Mouse (Mus musculus) forebrain, embryonic 14.5 days (tissue): Measurements from ENCODE around the gene Slc4a3. TPM values are rescaled to one million over a fixed set of nuclear protein-coding genes. Genes with fewer than 3 reads are reported as not detected.

Experiments
- ATAC-seq: fragments of 200-750 bp; cut with Nextera tagmentation; 2 replicates; pipeline ENCODE4 v1.8.0; 2017; ENCODE audit warnings: mild to moderate bottlenecking, moderate library complexity
- DNase-seq: peaks from one replicate; pipeline ENCODE4 v3.0.0-alpha.2; 2015; ENCODE audit warnings: low spot score
- H3K27ac ChIP-seq: fragments of 300-500 bp; sonication (generic); 2 replicates; pipeline ENCODE4 v1.5.1; 2014; ENCODE audit warnings: low read depth, mild to moderate bottlenecking, control low read depth, low read length, moderate library complexity
- H3K27me3 ChIP-seq: fragments of 300-500 bp; sonication (generic); replicated peaks from 2 replicates; pipeline ENCODE4 v1.6.1; 2014; ENCODE audit warnings: low read length, control low read depth, mixed read lengths; ENCODE audit not compliant: control insufficient read depth, insufficient read depth
- H3K36me3 ChIP-seq: fragments of 300-500 bp; sonication (generic); 2 replicates; pipeline ENCODE4 v1.6.1; 2014; ENCODE audit warnings: low read length, control low read depth; ENCODE audit not compliant: control insufficient read depth, insufficient read depth
- H3K4me1 ChIP-seq: fragments of 300-500 bp; sonication (generic); 2 replicates; pipeline ENCODE4 v1.6.1; 2014; ENCODE audit warnings: antibody characterized with exemption, low read length, control low read depth; ENCODE audit not compliant: control insufficient read depth, insufficient read depth
- H3K4me2 ChIP-seq: fragments of 300-500 bp; sonication (generic); 2 replicates; pipeline ENCODE4 v1.6.1; 2014; ENCODE audit warnings: mild to moderate bottlenecking, control low read depth, low read length
- H3K4me3 ChIP-seq: fragments of 300-500 bp; sonication (generic); 2 replicates; pipeline ENCODE4 v1.5.1; 2014; ENCODE audit warnings: low read depth, low read length, control low read depth
- H3K9ac ChIP-seq: fragments of 300-500 bp; sonication (generic); 2 replicates; pipeline ENCODE4 v1.6.1; 2014; ENCODE audit warnings: mild to moderate bottlenecking, low read length, control low read depth, moderate library complexity
- H3K9me3 ChIP-seq: fragments of 300-500 bp; sonication (generic); replicated peaks from 2 replicates; pipeline ENCODE4 v1.6.1; 2016; ENCODE audit warnings: low read length, control low read depth, mixed read lengths; ENCODE audit not compliant: control insufficient read depth
- WGBS: fragments of 180-500 bp; shearing (Covaris S2); extraction: QIAGEN DNeasy Blood & Tissue Kit; methylation state at CpG from one replicate; pipeline ENCODE4 v1.1.7; 2014; 5-methylcytosine and 5-hydroxymethylcytosine counted together
- polyA plus RNA-seq: library from polyadenylated mRNA; unstranded; fragments of >200 nt; fragmentation: Nextera tagmentation; extraction: Ambion mirVana; gene quantifications from 2 replicates; pipeline ENCODE4 v1.2.1, GENCODE M21; 2014

The Slc4a3 gene
- polyA plus RNA-seq, 1 experiment from 2014 or later: 12.6 TPM

DNA sequence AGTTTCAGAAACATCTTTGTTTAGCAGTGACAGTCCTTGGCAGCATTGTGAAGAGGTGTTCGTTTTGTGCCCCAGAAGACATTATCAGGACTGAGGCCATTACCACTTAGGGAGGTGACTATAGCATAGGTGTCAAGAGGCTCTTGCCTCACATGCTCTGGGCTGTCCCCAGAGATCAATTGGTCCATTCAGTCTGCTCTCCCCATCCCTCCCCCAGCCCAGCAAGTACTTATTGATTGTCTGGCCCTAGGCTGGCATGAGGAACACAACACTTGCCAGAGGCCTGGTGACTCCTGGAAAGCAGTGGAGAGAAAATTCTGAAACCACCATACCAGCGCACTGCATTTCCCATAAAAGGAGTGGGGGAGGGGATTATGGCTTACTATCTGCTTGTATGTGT lies 8.5 kb upstream of the Slc4a3 start:
- no peak overlapping the region for H3K4me3 ChIP-seq
- ATAC-seq: no peak
- H3K4me1 ChIP-seq: no peaks in the 10 kb centered on the region
- no peaks in the 10 kb centered on the region for H3K27me3 ChIP-seq
- WGBS: 89% methylated on average over 2 of the region's 2 CpGs
- H3K9me3 ChIP-seq: no peaks in the 10 kb centered on the region
- H3K36me3 ChIP-seq: peaks cover 26% of the 10 kb centered on the region
- no peak for DNase-seq
- no peak overlapping the region for H3K27ac ChIP-seq
- no peak overlapping the region for H3K4me2 ChIP-seq
- H3K9ac ChIP-seq: no peak overlapping the region

DNA sequence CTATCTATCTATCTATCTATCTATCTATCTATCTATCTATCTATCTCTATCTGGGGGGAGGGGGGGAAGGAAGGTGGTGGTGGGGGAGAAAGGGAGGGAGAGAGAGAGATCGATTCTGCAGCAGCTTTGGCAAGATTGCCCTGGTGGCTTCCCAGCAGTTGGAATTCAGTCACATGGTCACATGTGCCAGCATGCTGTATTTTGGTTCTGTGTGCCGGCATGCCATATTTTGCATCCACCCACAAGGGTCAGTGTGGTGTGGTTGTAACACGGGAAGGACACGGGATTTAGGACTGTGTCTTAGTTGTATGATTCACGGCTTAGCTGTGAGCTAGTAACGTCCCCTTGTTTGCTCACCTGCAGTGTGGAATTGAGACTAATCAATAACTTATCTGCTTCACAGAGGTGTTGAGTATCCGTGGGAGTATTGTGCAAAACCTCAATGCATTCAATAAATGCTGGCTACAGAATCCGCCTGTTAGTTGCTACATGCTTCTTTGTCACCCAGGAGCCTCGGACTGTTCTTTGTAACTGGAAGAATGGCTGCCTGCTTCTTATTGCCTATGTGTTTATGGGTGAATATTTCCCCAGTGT lies 7.4 kb upstream of the Slc4a3 start:
- Histone ChIP-seq H3K4me1 (no peaks in the 10 kb centered on the region), H3K4me2 (no peak overlapping the region), H3K36me3 (peaks cover 21% of the 10 kb centered on the region; the same call in 1 of the 2 replicates), H3K27ac (no peak overlapping the region), H3K9ac (no peak overlapping the region), H3K27me3 (no peaks in the 10 kb centered on the region), H3K9me3 (no peaks in the 10 kb centered on the region), H3K4me3 (no peak overlapping the region)
- DNase-seq (no peak), ATAC-seq (no peak)
- 81% methylated on average over 9 of the region's 9 CpGs for WGBS

DNA sequence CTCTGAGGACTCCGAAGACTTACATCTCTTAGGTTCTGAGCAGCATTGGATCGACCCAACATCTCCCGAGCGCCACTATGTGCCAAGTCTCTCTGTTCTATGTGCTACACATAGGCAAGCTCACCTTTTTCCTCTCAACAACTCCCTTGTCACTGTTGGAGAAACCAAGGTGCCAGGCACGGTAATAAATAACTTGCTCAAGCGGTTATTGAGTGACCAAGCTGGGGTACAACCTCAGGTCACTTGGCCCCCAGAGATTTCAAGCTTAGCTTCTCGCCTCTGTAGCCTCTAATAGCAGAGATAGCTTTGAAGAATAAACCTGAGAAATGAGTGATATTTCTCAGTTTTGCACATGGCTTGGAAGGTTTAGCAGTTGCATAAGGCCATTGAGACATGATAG lies 4.6 kb upstream of the Slc4a3 start:
- Histone ChIP-seq H3K4me1 (peaks cover 3% of the 10 kb centered on the region; the same call in 1 of the 2 replicates), H3K9me3 (no peaks in the 10 kb centered on the region), H3K27ac (no peak overlapping the region), H3K4me2 (no peak overlapping the region), H3K27me3 (no peaks in the 10 kb centered on the region), H3K4me3 (no peak overlapping the region), H3K9ac (no peak overlapping the region), H3K36me3 (peaks cover 1% of the 10 kb centered on the region; the same call in 1 of the 2 replicates)
- DNase-seq: no peak
- no peak for ATAC-seq
- 94% methylated on average over 7 of the region's 7 CpGs for WGBS

DNA sequence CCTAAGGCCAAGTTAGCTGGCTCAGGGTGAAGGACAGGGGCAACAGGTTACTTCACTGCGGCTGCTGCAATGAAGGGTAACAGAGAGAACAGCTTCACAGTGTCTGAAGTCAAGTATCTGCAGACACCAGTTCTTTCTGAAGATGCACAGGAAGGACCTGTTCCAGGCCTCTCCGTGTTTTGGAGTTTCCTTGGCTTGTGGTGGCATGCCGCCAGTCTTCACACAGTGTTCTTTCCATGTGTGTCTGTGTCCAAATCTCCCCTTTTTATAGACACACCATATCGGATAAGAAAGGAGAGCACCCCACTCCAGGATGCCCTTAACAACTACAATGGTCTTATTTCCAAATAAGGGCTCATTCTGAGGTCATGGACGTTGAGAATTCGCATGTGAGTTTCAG lies 1.7 kb upstream of the Slc4a3 start:
- no peaks in the 10 kb centered on the region for H3K9me3 ChIP-seq
- DNase-seq (no peak), ATAC-seq (no peak)
- WGBS: 96% methylated on average over 6 of the region's 6 CpGs
- H3K4me2 ChIP-seq: no peak overlapping the region
- H3K27me3 ChIP-seq: no peaks in the 10 kb centered on the region
- H3K4me1 ChIP-seq: peaks cover 10% of the 10 kb centered on the region
- no peak overlapping the region for H3K4me3 ChIP-seq
- H3K27ac ChIP-seq: no peak overlapping the region
- 0 out of 2 replicates have a peak, but pooled peaks cover 4% of the 10 kb centered on the region for H3K36me3 ChIP-seq
- no peak overlapping the region for H3K9ac ChIP-seq

DNA sequence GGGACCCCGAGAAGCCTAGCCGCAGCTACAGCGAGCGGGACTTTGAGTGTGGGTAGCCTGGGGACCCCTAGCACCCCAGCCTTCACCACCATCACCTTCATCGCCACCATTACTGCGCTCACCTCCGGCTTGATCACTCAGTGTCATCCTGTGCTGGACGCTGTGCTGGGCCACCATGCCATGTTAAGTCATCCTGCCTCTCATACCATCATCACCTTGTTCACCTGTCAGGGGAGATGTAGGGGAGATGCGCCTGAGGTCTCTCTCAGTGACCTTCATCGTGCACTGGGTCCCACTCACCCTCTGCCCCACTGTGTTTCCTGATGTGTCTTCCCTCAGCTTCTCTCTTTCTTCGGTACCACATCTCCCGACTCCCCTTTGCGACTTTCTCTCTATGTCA lies 1.3 kb downstream of the Slc4a3 start:
- 94% methylated on average over 13 of the region's 13 CpGs for WGBS
- H3K27me3 ChIP-seq: no peaks in the 10 kb centered on the region
- DNase-seq (no peak), ATAC-seq (no peak)
- H3K4me2 ChIP-seq: peak overlapping the region; percentile 67; the same call in 1 of the 2 replicates
- H3K9ac ChIP-seq: no peak overlapping the region
- peak overlapping the region; percentile 58; the same call in 1 of the 2 replicates for H3K4me3 ChIP-seq
- no peak overlapping the region for H3K27ac ChIP-seq
- H3K4me1 ChIP-seq: peaks cover 10% of the 10 kb centered on the region
- H3K36me3 ChIP-seq: peaks cover 26% of the 10 kb centered on the region; the same call in 1 of the 2 replicates
- no peaks in the 10 kb centered on the region for H3K9me3 ChIP-seq

DNA sequence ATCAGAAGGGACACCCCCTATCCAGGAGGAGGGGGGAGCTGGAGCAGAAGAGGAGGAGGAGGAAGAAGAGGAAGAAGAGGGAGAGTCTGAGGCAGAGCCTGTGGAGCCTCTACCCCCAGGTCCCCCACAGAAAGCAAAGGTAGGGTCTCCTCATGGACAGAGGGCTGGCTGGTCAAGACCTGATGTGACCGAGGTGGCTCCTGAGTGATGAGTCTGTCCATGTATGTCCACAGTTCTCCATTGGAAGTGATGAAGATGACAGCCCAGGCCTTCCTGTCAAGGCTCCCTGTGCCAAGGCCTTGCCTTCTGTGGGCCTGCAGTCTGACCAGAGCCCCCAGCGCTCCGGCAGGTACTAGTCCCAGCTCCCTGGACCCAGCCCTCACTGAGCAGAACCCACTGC lies 2.0 kb downstream of the Slc4a3 start:
- H3K9ac ChIP-seq: no peak overlapping the region
- peaks cover 10% of the 10 kb centered on the region for H3K4me1 ChIP-seq
- H3K4me2 ChIP-seq: no peak overlapping the region
- ATAC-seq (no peak), DNase-seq (no peak)
- no peak overlapping the region for H3K4me3 ChIP-seq
- no peaks in the 10 kb centered on the region for H3K27me3 ChIP-seq
- 93% methylated on average over 3 of the region's 3 CpGs for WGBS
- peaks cover 31% of the 10 kb centered on the region for H3K36me3 ChIP-seq
- no peak overlapping the region for H3K27ac ChIP-seq
- no peaks in the 10 kb centered on the region for H3K9me3 ChIP-seq

DNA sequence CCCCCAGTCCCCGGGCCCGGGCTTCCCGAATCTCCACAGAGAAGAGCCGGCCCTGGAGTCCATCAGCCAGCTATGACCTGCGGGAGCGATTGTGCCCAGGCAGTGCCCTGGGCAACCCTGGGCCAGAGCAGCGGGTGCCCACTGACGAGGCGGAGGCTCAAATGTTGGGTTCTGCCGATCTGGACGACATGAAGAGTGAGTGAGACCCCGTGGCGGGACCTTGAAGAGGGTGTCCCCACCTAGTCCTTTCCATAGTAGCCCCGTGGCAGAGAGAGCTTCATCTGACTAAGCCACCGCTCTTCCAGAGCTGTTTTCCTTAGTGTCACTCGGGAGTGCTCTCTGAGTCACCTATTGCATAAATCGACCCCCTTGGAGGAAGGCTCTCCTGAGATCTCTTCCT lies 2.8 kb downstream of the Slc4a3 start:
- H3K9ac ChIP-seq: no peak overlapping the region
- no peaks in the 10 kb centered on the region for H3K9me3 ChIP-seq
- peaks cover 10% of the 10 kb centered on the region for H3K4me1 ChIP-seq
- H3K4me2 ChIP-seq: no peak overlapping the region
- ATAC-seq (no peak), DNase-seq (no peak)
- WGBS: 94% methylated on average over 17 of the region's 17 CpGs
- H3K27me3 ChIP-seq: no peaks in the 10 kb centered on the region
- H3K36me3 ChIP-seq: peaks cover 37% of the 10 kb centered on the region
- no peak overlapping the region for H3K4me3 ChIP-seq
- no peak overlapping the region for H3K27ac ChIP-seq

DNA sequence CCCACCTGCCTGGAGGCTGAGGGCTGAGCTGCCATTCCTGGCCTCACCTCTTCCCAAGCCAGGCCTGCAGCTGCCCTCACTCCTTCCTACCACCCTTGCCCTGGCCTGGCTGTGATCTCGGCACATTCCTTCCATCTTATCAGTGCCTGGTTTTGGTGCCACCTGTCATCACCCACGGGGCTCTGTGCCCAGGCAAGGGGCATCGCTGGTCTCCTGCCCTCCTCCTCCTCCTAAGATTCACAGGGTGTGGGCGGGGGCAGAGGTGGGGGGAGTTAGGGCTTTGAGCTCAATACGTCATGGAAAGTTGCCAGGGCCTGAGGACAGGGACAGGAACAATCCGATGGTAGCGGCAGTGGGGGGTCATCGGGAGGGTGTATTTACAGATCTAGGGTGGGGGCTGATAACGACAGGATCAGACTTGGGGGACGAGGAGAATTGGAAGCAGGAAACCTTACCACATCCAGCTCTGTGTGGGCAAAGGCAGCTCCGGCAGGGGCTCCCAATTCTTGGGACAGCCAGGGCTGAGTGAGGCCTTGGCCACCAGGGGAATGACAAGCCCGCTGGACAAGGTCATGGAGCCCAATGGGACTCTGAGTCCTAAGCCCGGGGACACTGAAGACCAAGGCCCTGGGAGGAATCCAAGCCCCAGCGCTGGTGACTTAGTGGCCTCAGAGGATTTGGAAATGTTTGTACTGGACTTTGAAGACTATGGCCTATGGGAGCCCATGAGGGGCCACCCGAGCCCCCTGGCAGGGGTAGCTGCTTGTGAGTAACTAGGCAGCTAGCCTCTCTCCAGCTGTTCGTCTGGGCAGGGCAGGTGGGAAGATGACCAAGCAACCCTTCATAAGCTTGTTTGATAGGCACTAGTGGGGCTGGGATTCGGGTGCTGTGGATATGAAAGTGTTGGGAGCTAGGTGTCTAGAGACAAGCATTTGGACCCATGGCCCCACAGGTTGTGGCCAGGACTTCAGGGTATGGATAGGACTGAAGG lies 3.5 kb downstream of the Slc4a3 start:
- 88% methylated on average over 17 of the region's 17 CpGs for WGBS
- Histone ChIP-seq H3K9ac (no peak overlapping the region), H3K9me3 (no peaks in the 10 kb centered on the region), H3K27me3 (no peaks in the 10 kb centered on the region), H3K4me2 (no peak overlapping the region), H3K27ac (no peak overlapping the region), H3K4me3 (no peak overlapping the region), H3K4me1 (peaks cover 10% of the 10 kb centered on the region), H3K36me3 (peaks cover 44% of the 10 kb centered on the region)
- DNase-seq (no peak), ATAC-seq (no peak)

DNA sequence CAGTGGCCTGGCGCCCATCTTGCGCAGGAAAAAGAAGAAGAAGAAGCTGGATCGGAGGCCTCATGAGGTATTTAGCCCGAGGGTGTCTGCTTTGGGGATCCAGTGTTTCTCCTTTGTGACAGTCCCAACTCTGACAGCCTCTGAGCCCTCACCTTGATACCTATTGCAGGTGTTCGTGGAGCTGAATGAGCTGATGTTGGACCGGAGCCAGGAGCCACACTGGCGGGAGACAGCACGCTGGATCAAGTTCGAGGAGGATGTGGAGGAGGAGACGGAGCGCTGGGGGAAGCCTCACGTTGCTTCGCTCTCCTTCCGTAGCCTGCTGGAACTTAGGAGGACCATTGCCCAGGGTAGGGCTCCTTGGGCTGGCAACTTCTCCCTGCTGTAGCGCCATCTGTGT lies 4.5 kb downstream of the Slc4a3 start:
- H3K9me3 ChIP-seq: no peaks in the 10 kb centered on the region
- H3K27ac ChIP-seq: no peak overlapping the region
- no peak overlapping the region for H3K4me3 ChIP-seq
- no peak for DNase-seq
- H3K36me3 ChIP-seq: peaks cover 54% of the 10 kb centered on the region
- WGBS: 83% methylated on average over 15 of the region's 15 CpGs
- ATAC-seq: no peak
- no peaks in the 10 kb centered on the region for H3K27me3 ChIP-seq
- peaks cover 10% of the 10 kb centered on the region for H3K4me1 ChIP-seq
- no peak overlapping the region for H3K9ac ChIP-seq
- H3K4me2 ChIP-seq: no peak overlapping the region
